Mouse (Mus musculus) lung, adult 18-20 months (tissue): ENCODE results near the gene Tnfaip8l2.
A peak's percentile ranks its signal among the peaks of the same experiment; 100 is the strongest.

Source experiments
- DNase-seq, 2 experiments: peaks; one replicate each; pipeline ENCODE4 v3.0.0; 2022; ENCODE audit warnings: mixed read lengths in 2 of 2

Gene Tnfaip8l2

DNA sequence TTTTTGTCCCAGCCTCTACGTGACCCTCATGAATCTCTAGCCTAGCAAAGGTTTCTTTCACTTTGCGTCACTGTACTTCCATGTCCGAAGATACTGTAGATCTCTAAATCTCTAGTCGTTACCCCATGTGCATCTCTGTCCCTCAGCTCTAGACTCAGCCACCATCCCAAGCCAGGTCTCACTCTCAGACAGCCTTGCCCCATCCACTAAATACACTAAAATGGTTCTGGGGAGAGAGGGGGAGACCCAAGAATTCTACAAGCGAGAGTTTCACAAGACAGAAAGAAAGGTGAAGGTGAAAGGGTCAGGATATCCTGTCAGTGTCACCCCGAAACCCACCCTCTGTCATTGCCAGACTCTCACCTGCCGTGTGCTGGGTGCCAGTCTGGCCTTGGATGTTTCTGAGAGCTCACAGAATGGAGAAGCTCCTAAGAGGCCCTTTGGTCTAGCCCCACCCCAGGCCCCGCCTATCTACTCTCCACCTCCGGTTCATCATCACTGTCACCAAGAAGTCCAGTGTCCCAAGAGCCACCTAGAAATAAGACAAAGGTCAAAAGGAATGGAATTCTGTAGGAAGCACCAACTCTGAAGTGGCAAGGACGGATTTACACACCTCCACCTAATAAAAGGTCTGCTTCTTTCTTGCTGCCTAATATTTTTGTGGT lies at the start of gene Tnfaip8l2:
Gene Tnfaip8l2 (minus strand): TSS at position 409 of the 665 bp plus-strand sequence.
- peak; percentile 54 to 69 for DNase-seq

- no peak for DNase-seq
Measured at GRCm38 (mm10) chr3:95186888-95187287, 44.7 kb upstream of the Tnfaip8l2 start.

- DNase-seq: no peak
Measured at GRCm38 (mm10) chr3:95186100-95186499, 43.9 kb upstream of the Tnfaip8l2 start.

DNA sequence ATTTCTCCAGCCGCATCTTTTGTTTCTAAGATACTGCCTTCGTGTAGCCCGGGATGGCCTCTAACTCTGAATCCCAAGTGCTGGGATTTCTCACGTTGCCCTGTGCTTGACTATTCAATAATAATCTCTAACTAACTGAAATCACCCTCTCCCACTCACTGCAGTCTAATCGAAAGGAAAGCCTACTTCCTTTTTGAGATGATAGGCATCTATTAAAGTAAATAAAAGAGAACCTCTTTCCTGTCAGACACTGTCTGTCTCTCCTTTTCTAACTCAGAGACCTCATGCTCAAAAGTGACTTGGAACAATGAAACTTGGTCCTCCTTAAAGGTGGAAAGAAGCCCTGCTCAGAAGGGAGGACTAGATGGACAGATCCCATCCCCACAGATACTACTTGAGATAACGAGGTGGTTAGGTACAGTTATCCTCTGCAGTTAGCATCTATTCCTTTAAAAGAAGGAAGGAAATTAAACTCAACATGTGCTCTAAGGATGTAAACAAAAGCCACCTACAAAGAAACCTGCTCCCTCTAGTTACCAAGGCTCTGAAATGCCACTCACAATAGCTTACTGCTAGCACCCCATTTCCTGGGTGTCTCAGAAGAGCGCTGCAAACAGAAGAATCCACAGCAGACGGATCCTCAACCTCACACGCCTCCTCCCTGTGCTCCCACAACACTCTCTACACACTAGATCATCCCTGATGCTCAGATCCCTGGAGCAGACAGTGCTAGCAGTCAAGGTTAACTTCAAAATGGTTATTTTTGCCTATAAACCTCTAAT lies 42.8 kb upstream of the Tnfaip8l2 start:
- DNase-seq: no peak

- no peak for DNase-seq
Measured at GRCm38 (mm10) chr3:95181841-95182240, 39.7 kb upstream of the Tnfaip8l2 start.

DNA sequence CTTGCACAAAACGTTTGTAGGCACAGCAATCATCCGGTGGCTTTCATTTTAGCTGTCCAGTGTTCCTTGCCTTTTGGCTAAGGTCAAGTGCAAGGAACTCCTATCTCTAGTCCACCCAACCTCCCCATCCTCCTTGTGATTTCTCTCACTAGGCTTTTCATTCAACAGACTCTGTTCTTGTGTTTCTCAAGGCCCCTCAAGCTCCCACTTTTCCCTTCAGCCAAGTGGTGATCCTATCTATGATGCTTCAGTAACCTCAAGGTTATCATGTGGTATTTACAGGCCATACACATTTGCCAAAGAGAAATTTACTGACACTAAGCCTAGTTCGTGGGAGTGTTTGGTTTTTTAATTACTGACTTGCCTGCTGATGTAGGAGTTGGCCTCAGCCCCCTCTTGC lies 37.7 kb upstream of the Tnfaip8l2 start:
- DNase-seq: no peak

GRCm38 (mm10) chr3:95178948-95179347 lies 36.8 kb upstream of the Tnfaip8l2 start:
- DNase-seq: no peak

- no peak for DNase-seq
Measured at GRCm38 (mm10) chr3:95177583-95177982, 35.4 kb upstream of the Tnfaip8l2 start.

DNA sequence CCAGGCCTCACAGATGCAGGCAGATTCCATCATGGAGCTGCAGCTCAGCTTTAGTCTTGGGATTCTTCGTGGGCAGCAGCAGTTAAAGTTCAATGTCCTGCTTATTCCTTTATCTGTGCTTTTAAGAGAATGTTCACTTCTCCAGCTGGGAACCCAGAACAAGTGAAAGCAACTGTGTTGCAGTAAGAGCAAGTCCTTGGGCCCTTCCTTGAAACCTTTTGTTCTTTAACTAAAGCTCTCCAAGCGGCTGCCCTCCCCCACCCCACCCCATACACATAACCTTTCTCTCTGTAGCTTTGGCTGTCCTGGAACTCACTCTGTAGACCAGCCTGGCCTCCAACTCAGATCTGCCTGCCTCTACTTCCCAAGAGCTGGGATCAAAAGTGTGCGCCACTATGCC lies 34.3 kb upstream of the Tnfaip8l2 start:
- no peak for DNase-seq

DNA sequence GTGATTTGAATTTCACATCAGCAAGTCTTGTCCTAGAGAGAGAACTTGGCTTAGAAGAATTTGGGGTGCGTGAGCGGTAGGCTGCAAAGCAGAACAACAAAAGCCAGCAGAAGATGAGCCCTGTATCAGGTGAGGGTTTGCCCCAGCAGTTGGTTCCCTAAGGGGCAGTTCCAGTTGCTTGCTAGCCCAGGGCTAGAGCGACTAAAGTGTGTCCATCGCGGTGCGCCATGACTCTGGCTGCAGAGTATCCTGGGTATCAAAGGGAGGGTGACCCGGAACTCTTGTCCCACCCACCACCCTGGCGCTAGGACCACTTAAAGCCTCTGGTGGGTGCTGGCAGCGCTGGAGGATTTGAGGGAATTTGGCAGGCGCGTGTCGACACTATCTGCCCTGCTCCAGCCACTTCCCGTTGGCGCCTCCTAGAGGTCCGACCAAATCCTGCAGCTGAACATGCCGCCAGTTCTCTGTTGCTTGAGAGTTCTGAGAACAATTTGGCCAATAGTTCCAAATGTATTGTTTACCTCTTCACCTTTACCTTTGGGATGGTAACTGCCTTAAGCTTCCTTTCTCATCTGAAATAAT lies 31.9 kb upstream of the Tnfaip8l2 start:
- DNase-seq: peak; percentile 84 to 87

DNA sequence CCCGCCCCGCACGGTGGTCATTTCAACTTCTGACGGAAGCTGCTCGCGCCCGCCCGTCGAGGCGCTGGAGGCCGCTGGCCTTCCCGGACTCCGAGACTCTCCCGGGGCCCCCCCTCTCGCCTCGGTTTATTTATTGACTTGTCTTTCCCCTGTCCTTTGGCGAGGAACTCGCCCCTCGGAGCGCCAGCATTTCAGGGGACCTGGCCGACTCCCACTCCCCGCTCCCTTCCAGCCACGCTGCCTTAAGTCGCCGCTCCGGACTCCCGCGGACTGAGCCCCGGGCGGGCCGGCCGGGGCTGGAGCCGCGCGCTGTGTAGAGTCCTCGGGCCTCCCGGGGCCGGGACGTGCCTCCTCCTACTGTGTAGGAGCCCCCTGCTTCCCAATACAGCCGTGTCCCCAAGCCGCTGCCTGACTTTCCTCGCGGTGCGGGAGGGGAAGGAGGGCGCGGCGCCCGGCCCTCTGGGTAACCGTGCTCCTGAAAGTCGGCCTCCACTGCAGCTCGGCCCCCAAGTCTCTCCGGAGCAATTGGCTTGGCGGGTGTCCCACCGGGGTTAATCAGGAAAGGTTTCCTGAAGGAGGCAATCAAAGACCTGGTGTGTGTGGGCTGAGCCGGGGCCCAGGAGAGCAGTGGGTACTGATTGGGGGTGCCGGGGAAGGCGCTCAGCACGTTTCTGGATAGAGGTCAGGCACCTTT lies 31.2 kb upstream of the Tnfaip8l2 start:
- peak in 1 of 2 experiments; percentile 14 for DNase-seq

GRCm38 (mm10) chr3:95172526-95173255 lies 30.5 kb upstream of the Tnfaip8l2 start:
- no peak for DNase-seq

GRCm38 (mm10) chr3:95171105-95171504 lies 28.9 kb upstream of the Tnfaip8l2 start:
- no peak for DNase-seq

GRCm38 (mm10) chr3:95169996-95170395 lies 27.8 kb upstream of the Tnfaip8l2 start:
- DNase-seq: no peak

DNA sequence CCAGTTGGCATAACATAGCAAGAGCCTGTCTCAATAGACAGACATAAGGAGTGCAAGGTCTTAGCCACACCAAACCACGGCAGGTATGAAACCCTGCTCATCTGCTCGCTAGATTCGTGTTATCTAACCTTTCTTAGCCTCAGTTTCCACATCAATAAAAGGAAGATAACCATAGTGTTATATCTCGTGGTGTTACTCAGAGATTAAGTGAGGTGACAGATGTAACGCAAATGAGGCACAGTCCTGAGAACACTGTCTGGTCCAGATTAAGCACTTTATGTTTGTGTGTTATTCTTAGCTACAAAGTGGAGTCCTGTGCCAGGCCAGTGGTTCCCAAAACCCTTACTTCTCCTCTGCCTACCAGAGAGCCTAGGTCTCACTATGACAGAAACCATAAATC lies 22.7 kb upstream of the Tnfaip8l2 start:
- no peak for DNase-seq

- no peak for DNase-seq
Measured at GRCm38 (mm10) chr3:95164256-95164550, 22.0 kb upstream of the Tnfaip8l2 start.

- DNase-seq: no peak
Measured at GRCm38 (mm10) chr3:95163419-95164255, 21.5 kb upstream of the Tnfaip8l2 start.

DNA sequence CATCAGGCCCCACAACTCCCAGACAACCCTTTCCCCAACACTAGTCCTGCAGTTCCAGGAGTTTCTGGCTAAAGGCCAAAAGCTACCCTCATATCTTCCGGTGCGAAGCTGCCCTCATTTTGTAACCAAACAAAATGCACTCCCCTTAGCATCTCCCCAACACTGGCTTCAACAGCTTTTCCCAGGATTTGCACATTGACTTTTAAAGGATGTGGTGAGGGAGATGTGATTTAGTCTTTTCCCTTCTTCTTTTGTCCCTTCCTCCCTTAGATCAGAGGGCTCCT lies 20.1 kb upstream of the Tnfaip8l2 start:
- no peak for DNase-seq

GRCm38 (mm10) chr3:95161618-95162344 lies 19.6 kb upstream of the Tnfaip8l2 start:
- no peak for DNase-seq

DNA sequence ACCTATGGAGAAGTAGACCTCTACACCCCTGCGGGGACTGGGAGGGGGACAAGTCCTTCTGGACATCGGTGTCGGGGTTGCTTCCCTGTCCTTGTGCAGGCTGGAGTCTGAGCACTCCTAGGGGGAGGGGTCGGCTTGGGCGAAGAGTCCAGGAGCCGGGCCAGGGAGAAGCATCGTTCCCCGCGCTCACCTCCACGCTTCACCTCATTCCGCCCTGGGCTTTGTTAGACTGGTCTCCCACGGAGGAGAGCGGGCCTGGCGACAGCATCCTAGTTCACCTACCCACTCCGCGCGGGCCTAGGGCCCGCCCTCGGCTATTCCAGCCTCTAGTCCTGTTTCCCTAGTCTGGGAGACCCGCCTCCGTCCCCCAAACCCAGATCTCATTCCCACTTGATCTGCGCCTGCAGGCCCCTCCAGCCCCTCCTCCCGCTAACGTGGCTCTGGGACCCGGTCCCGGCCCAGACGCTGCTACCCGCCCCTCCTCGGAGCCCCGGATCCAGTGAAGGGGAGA lies 18.9 kb upstream of the Tnfaip8l2 start:
- DNase-seq: no peak
